Mouse (Mus musculus) cerebellum, adult 2 months (tissue): ENCODE results near the gene Ccdc13.

Experiments used
- CTCF ChIP-seq: fragments of 200-500 bp; IDR thresholded peaks from 2 replicates; pipeline ENCODE4 v1.5.1; 2011; ENCODE audit warnings: low read depth, mild to moderate bottlenecking, control low read depth, low read length, moderate library complexity, borderline replicate concordance; ENCODE audit not compliant: insufficient read depth
- POLR2A ChIP-seq: fragments of 200-500 bp; IDR thresholded peaks from 2 replicates; pipeline ENCODE4 v1.6.1; 2011; ENCODE audit warnings: low read length, control low read depth, borderline replicate concordance; ENCODE audit not compliant: insufficient read depth

- TF ChIP-seq CTCF = no peak
- TF ChIP-seq POLR2A = no peak
Observed at GRCm38 (mm10) chr9:121854246-121854645, 15.0 kb upstream of the Ccdc13 start.
